Mouse (Mus musculus): ENCODE data around the gene Zfp462. TPM values are rescaled to one million over a fixed set of nuclear protein-coding genes. Genes with fewer than 3 reads are reported as not detected.

Zfp462 gene
- polyA plus RNA-seq, 1 experiment: 0.06 TPM

GRCm38 (mm10) chr4:55032317-55032930, 87.6 kb downstream of the Zfp462 start:
- TF ChIP-seq FLI1 (IDR thresholded peaks at IDR 0.05; ENCODE audit: low read length) (no peak), GATA1 (IDR thresholded peaks at IDR 0.05; ENCODE audit: borderline replicate concordance, low read length) (no peak)
- no peaks in the 10 kb centered on the region for H3K4me1 ChIP-seq

GRCm38 (mm10) chr4:55033452-55033851, 88.6 kb downstream of the Zfp462 start:
- Histone ChIP-seq H3K4me1 (no peaks in the 10 kb centered on the region), H3K36me3 (replicated peaks; ENCODE audit: low read length) (no peaks in the 10 kb centered on the region), H3K27me3 (replicated peaks) (no peaks in the 10 kb centered on the region), H3K9me3 (peaks cover 12% of the 10 kb centered on the region; the same call in 1 of the 2 replicates), H3K4me3 (replicated peaks) (no peak overlapping the region)
- TF ChIP-seq GATA1 (IDR thresholded peaks at IDR 0.05; ENCODE audit: borderline replicate concordance, low read length) (no peak), FLI1 (IDR thresholded peaks at IDR 0.05; ENCODE audit: low read length) (no peak)

More at GRCm38 (mm10) chr4:55032317-55032930, 87.6 kb downstream of the Zfp462 start:
- Histone ChIP-seq H3K27me3 (replicated peaks) (no peaks in the 10 kb centered on the region), H3K36me3 (replicated peaks; ENCODE audit: low read length) (no peaks in the 10 kb centered on the region), H3K9me3 (peaks cover 13% of the 10 kb centered on the region; the same call in 1 of the 2 replicates), H3K4me3 (replicated peaks) (no peak overlapping the region)

GRCm38 (mm10) chr4:55038139-55038538, 93.3 kb downstream of the Zfp462 start:
- Histone ChIP-seq H3K4me1 (no peaks in the 10 kb centered on the region), H3K4me3 (replicated peaks) (no peak overlapping the region), H3K36me3 (replicated peaks; ENCODE audit: low read length) (no peaks in the 10 kb centered on the region), H3K27me3 (replicated peaks) (no peaks in the 10 kb centered on the region), H3K9me3 (peaks cover 24% of the 10 kb centered on the region; the same call in 1 of the 2 replicates)
- TF ChIP-seq GATA1 (IDR thresholded peaks at IDR 0.05; ENCODE audit: borderline replicate concordance, low read length) (no peak), FLI1 (IDR thresholded peaks at IDR 0.05; ENCODE audit: low read length) (no peak)

- no peaks in the 10 kb centered on the region for H3K27me3 ChIP-seq (replicated peaks)
- H3K4me3 ChIP-seq (replicated peaks): no peak overlapping the region
- no peaks in the 10 kb centered on the region for H3K36me3 ChIP-seq (replicated peaks; ENCODE audit: low read length)
- no peak for TF ChIP-seq FLI1 (IDR thresholded peaks at IDR 0.05; ENCODE audit: low read length)
- no peak for TF ChIP-seq GATA1 (IDR thresholded peaks at IDR 0.05; ENCODE audit: borderline replicate concordance, low read length)
- H3K9me3 ChIP-seq: peaks cover 18% of the 10 kb centered on the region; the same call in 1 of the 2 replicates
- H3K4me1 ChIP-seq: no peaks in the 10 kb centered on the region
These were observed 95.6 kb downstream of the Zfp462 start for GRCm38 (mm10) chr4:55040258-55040964.

- no peak for TF ChIP-seq FLI1 (IDR thresholded peaks at IDR 0.05; ENCODE audit: low read length)
- TF ChIP-seq GATA1 (IDR thresholded peaks at IDR 0.05; ENCODE audit: borderline replicate concordance, low read length): no peak
- H3K36me3 ChIP-seq (replicated peaks; ENCODE audit: low read length): no peaks in the 10 kb centered on the region
- H3K27me3 ChIP-seq (replicated peaks): no peaks in the 10 kb centered on the region
- H3K4me1 ChIP-seq: no peaks in the 10 kb centered on the region
- H3K9me3 ChIP-seq: peaks cover 16% of the 10 kb centered on the region; the same call in 1 of the 2 replicates
- no peak overlapping the region for H3K4me3 ChIP-seq (replicated peaks)
These were observed 96.4 kb downstream of the Zfp462 start for GRCm38 (mm10) chr4:55041106-55041730.

GRCm38 (mm10) chr4:55042573-55042972, 97.7 kb downstream of the Zfp462 start:
- Histone ChIP-seq H3K4me3 (replicated peaks) (no peak overlapping the region), H3K36me3 (replicated peaks; ENCODE audit: low read length) (no peaks in the 10 kb centered on the region), H3K27me3 (replicated peaks) (no peaks in the 10 kb centered on the region), H3K9me3 (peaks cover 20% of the 10 kb centered on the region; the same call in 1 of the 2 replicates), H3K4me1 (no peaks in the 10 kb centered on the region)
- no peak for TF ChIP-seq GATA1 (IDR thresholded peaks at IDR 0.05; ENCODE audit: borderline replicate concordance, low read length)
- TF ChIP-seq FLI1 (IDR thresholded peaks at IDR 0.05; ENCODE audit: low read length): no peak

- no peak for TF ChIP-seq FLI1 (IDR thresholded peaks at IDR 0.05; ENCODE audit: low read length)
- no peak for TF ChIP-seq GATA1 (IDR thresholded peaks at IDR 0.05; ENCODE audit: borderline replicate concordance, low read length)
- H3K4me3 ChIP-seq (replicated peaks): no peak overlapping the region
- H3K36me3 ChIP-seq (replicated peaks; ENCODE audit: low read length): no peaks in the 10 kb centered on the region
- no peaks in the 10 kb centered on the region for H3K27me3 ChIP-seq (replicated peaks)
- no peaks in the 10 kb centered on the region for H3K4me1 ChIP-seq
- H3K9me3 ChIP-seq: peaks cover 25% of the 10 kb centered on the region
These were observed 102.4 kb downstream of the Zfp462 start for GRCm38 (mm10) chr4:55047266-55047665.

- TF ChIP-seq GATA1 (IDR thresholded peaks at IDR 0.05; ENCODE audit: borderline replicate concordance, low read length) (no peak), FLI1 (IDR thresholded peaks at IDR 0.05; ENCODE audit: low read length) (no peak)
- Histone ChIP-seq H3K4me3 (replicated peaks) (no peak overlapping the region), H3K27me3 (replicated peaks) (no peaks in the 10 kb centered on the region), H3K9me3 (peaks cover 34% of the 10 kb centered on the region), H3K36me3 (replicated peaks; ENCODE audit: low read length) (no peaks in the 10 kb centered on the region), H3K4me1 (no peaks in the 10 kb centered on the region)
These were observed 105.2 kb downstream of the Zfp462 start for GRCm38 (mm10) chr4:55049938-55050610.

- Histone ChIP-seq H3K4me3 (replicated peaks) (no peak overlapping the region), H3K4me1 (no peaks in the 10 kb centered on the region), H3K27me3 (replicated peaks) (no peaks in the 10 kb centered on the region), H3K36me3 (replicated peaks; ENCODE audit: low read length) (no peaks in the 10 kb centered on the region), H3K9me3 (peaks cover 34% of the 10 kb centered on the region)
- TF ChIP-seq FLI1 (IDR thresholded peaks at IDR 0.05; ENCODE audit: low read length): no peak
- no peak for TF ChIP-seq GATA1 (IDR thresholded peaks at IDR 0.05; ENCODE audit: borderline replicate concordance, low read length)
These were observed 106.5 kb downstream of the Zfp462 start for GRCm38 (mm10) chr4:55051345-55051744.
